Mouse (Mus musculus) embryonic facial prominence, embryonic 14.5 days (tissue): ENCODE results near the gene Enah. TPM values are rescaled to one million over a fixed set of nuclear protein-coding genes. Genes with fewer than 3 reads are reported as not detected.

Source experiments
- ATAC-seq: fragments of 200-750 bp; cut with Nextera tagmentation; 2 replicates; pipeline ENCODE4 v1.8.0; 2017; ENCODE audit warnings: low read depth, moderate number of reproducible peaks, moderate TSS enrichment
- DNase-seq: peaks from one replicate; pipeline ENCODE4 v3.0.0-alpha.2; 2015; ENCODE audit warnings: low spot score
- H3K27ac ChIP-seq: fragments of 300-500 bp; sonication (generic); replicated peaks from 2 replicates; pipeline ENCODE4 v1.5.1; 2014; ENCODE audit warnings: low read depth, mild to moderate bottlenecking, low read length, moderate library complexity
- H3K27me3 ChIP-seq: fragments of 300-500 bp; sonication (generic); replicated peaks from 2 replicates; pipeline ENCODE4 v1.6.1; 2014; ENCODE audit warnings: low read length; ENCODE audit not compliant: control insufficient read depth, insufficient read depth
- H3K36me3 ChIP-seq: fragments of 300-500 bp; sonication (generic); 2 replicates; pipeline ENCODE4 v1.6.1; 2014; ENCODE audit warnings: low read length, mixed read lengths; ENCODE audit not compliant: control insufficient read depth, insufficient read depth
- H3K4me1 ChIP-seq: fragments of 300-500 bp; sonication (generic); 2 replicates; pipeline ENCODE4 v1.6.1; 2014; ENCODE audit warnings: antibody characterized with exemption, low read length; ENCODE audit not compliant: control insufficient read depth, insufficient read depth
- H3K4me2 ChIP-seq: fragments of 300-500 bp; sonication (generic); 2 replicates; pipeline ENCODE4 v1.6.1; 2014; ENCODE audit warnings: low read depth, mild to moderate bottlenecking, low read length, moderate library complexity, mixed read lengths
- H3K4me3 ChIP-seq: fragments of 300-500 bp; sonication (generic); 2 replicates; pipeline ENCODE4 v1.5.1; 2014; ENCODE audit warnings: low read depth, mild to moderate bottlenecking, low read length
- H3K9ac ChIP-seq: fragments of 300-500 bp; sonication (generic); 2 replicates; pipeline ENCODE4 v1.6.1; 2014; ENCODE audit warnings: low read depth, mild to moderate bottlenecking, low read length, moderate library complexity, mixed read lengths
- H3K9me3 ChIP-seq: fragments of 300-500 bp; sonication (generic); 2 replicates; pipeline ENCODE4 v1.6.1; 2016; ENCODE audit warnings: low read length; ENCODE audit not compliant: control insufficient read depth
- WGBS: fragments of 180-500 bp; shearing (Covaris S2); extraction: QIAGEN DNeasy Blood & Tissue Kit; methylation state at CpG from one replicate; pipeline ENCODE4 v1.1.7; 2014; 5-methylcytosine and 5-hydroxymethylcytosine counted together
- polyA plus RNA-seq: library from polyadenylated mRNA; unstranded; fragments of >200 nt; fragmentation: Nextera tagmentation; extraction: Ambion mirVana; gene quantifications from 2 replicates; pipeline ENCODE4 v1.2.1, GENCODE M21; 2014

Enah gene
- polyA plus RNA-seq, 1 experiment from 2014 or later = 23.7 TPM

DNA sequence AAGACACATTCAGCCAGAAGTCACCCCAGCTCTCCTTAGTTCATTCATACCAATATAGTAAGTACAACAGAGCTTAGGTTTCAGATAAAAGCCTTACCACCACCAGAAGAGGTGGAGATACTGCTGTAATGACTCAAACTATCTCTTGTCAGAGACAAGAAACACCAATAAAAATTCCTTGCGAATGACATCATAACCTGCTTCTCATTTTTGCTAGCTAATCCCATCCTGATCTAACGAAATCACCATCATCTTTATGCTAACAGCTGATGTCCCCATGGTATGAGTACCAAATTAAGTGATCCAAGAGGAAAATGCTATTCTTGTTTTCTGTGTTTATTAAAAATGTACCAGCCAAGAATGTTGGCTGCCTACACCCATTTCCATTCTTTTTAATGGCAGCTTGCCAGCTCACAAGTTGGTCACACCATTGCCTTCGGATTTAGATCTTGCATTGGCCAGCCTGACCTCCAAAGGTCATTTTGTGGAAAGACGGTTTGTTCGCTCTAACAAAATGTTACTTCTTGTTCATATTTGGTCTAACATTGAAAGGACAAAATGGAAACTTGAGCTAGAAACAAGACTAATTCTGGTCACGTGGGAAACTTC, 2.0 kb upstream of the Enah start:
- no peaks in the 10 kb centered on the region for H3K27me3 ChIP-seq
- WGBS = 77% methylated on average over 6 of the region's 6 CpGs
- no peaks in the 10 kb centered on the region for H3K9me3 ChIP-seq
- no peak overlapping the region for H3K27ac ChIP-seq
- H3K4me2 ChIP-seq = no peak overlapping the region
- H3K4me1 ChIP-seq = peaks cover 20% of the 10 kb centered on the region
- DNase-seq (no peak), ATAC-seq (no peak)
- H3K36me3 ChIP-seq = no peaks in the 10 kb centered on the region
- H3K4me3 ChIP-seq = no peak overlapping the region
- no peak overlapping the region for H3K9ac ChIP-seq

DNA sequence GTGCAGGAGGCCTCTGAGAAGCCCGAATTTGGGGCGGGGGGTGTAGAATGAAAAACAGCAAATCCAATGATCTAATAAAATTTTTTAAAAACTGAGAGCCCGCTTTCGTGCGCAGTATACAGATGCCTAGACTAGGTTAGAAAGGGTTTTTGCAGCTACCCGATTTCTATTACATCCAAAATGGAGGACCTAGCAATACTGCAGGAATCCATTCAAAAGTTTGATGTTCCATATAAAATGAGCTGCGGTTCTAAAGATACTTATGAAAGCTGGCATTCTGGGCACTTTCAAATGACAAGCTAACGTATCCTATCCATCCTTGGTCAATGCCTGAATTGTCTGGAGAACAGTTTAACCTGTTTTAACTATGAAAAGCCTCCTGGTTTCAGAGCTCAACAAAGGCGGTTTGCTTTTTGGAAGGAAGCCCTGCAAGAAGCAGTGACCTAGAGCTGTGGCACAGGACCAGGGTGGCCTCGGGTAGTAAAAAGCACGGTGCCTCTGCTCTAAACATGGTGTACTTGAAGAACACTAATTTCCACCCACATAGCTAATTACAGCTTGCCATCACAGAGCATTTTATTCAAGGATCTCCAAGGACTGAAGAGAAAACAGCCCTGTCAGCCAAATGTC, 1.2 kb upstream of the Enah start:
- H3K9me3 ChIP-seq = no peaks in the 10 kb centered on the region
- peak overlapping the region; percentile 97 for H3K9ac ChIP-seq
- peak overlapping the region; percentile 93 for H3K4me3 ChIP-seq
- H3K27ac ChIP-seq = peak overlapping the region; percentile 94
- H3K4me2 ChIP-seq = peak overlapping the region; percentile 84
- ATAC-seq (no peak; the same call in 1 of the 2 replicates), DNase-seq (peak; percentile 38)
- H3K4me1 ChIP-seq = peaks cover 18% of the 10 kb centered on the region
- no peaks in the 10 kb centered on the region for H3K36me3 ChIP-seq
- no peaks in the 10 kb centered on the region for H3K27me3 ChIP-seq
- 18% methylated on average over 11 of the region's 11 CpGs for WGBS

DNA sequence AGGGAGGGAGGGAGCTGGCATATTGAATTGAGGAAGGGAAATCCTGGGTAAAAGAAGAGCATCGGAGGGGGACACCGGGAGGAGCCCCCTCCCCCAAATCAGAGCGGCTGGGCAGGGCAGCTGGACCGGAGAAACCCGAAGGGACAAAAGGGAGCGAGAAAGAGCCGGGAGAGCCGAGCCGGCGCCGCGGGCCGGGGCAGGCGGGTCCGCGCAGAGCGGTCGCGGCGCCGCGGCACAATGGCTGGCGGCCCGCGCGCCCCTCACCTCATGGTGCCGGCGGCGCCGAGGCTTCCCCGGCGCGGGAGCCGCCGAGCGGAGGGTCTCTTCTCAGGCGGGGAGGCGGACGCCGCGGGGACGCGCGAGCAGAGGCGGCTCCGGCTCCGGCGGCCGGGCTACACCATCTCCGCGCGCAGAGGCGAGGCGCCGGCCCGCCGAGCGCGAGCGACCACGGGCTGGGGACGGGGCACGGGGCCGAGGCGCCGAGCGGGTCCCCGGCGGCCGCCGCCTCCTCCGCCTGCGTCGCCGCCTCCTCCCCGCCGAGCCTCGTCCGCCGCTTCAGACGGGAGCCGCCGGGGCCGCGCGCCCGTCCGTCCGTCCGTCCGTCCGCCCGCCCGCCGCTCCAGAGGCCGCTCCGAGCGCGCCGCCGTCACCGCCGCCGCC, 394 bp downstream of the Enah start:
- H3K36me3 ChIP-seq = 0 out of 2 replicates have a peak, but pooled peaks cover 4% of the 10 kb centered on the region
- H3K9me3 ChIP-seq = no peaks in the 10 kb centered on the region
- ATAC-seq = peak; percentile 60
- H3K9ac ChIP-seq = peak overlapping the region; percentile 97
- H3K27me3 ChIP-seq = no peaks in the 10 kb centered on the region
- WGBS = 0% methylated on average over 5 of the region's 104 CpGs
- H3K4me1 ChIP-seq = peaks cover 14% of the 10 kb centered on the region
- H3K27ac ChIP-seq = peak overlapping the region; percentile 94
- H3K4me3 ChIP-seq = peak overlapping the region; percentile 93
- H3K4me2 ChIP-seq = peak overlapping the region; percentile 84
- no peak for DNase-seq

DNA sequence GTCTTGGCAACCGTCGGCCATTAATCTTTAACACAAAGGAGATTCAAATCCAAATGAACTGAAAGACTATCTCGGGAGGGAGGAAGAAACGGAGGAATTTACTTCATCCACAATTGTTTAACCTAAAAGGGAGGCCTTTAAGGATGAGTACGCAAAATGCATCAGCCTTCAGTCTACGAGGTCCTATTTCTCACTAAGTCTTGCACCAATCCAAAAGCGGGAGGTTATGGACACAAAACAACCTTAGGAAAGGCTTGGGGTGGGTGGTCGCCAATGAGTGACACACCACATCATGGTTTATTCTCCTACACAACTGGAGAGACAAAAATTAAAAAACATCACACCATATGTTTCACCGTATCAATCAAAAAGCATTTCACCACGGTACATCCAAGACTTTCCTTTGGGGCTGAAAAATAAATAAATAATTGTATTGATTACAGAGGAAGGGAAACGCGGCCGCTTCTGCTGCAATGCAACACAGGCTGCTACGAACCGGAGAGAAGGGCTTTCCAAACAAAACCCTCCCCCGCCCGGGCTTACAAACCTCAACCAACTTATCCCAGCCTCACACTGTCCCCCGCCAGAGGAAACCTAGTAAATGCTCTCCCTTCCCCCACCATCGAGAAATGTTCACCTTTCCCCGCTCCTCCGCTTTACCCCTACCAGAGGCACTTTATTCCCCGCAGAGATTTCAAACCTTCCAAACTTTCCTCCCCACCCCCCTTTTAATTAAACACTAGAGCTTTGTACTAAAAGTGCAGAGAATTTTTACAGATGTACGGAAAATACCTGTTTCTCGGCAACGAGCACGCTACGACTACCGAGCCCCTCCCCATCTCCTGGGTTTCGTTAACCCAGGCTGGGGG, 1.2 kb downstream of the Enah start:
- DNase-seq = peak; percentile 82
- peak; percentile 35 for ATAC-seq
- Histone ChIP-seq H3K9ac (peak overlapping the region; percentile 97), H3K27ac (peak overlapping the region; percentile 94), H3K27me3 (no peaks in the 10 kb centered on the region), H3K9me3 (no peaks in the 10 kb centered on the region), H3K36me3 (0 out of 2 replicates have a peak, but pooled peaks cover 7% of the 10 kb centered on the region), H3K4me2 (peak overlapping the region; percentile 84), H3K4me3 (peak overlapping the region; percentile 93), H3K4me1 (peaks cover 14% of the 10 kb centered on the region)
- WGBS = under 1% methylated on average over 29 of the region's 29 CpGs

DNA sequence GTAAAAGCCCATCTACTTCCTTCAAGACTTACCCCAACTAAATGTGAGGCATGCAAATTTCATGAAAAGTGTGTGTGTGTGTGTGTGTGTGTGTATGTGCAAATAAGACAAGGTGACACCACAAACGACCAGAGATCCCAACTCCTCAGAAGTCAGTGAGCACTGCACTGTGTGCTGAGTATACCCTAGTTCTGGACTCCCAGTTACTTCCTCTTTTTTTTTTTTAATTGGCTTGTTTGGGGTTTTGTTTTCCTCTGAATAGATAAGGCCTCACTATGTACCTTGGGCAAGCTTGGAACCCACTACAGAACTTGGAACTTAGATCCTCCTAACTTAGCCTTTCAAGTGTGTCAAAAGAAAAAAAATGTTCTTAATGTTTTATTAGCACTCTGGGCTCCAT, 14.0 kb downstream of the Enah start:
- no peak overlapping the region for H3K4me2 ChIP-seq
- H3K9me3 ChIP-seq = no peaks in the 10 kb centered on the region
- peaks cover 11% of the 10 kb centered on the region for H3K36me3 ChIP-seq
- ATAC-seq = no peak
- no peaks in the 10 kb centered on the region for H3K27me3 ChIP-seq
- no peak overlapping the region for H3K4me3 ChIP-seq
- no peak for DNase-seq
- no peak overlapping the region for H3K27ac ChIP-seq
- H3K4me1 ChIP-seq = no peaks in the 10 kb centered on the region
- no peak overlapping the region for H3K9ac ChIP-seq
- WGBS = 67% methylated on average over 1 of the region's 1 CpGs

DNA sequence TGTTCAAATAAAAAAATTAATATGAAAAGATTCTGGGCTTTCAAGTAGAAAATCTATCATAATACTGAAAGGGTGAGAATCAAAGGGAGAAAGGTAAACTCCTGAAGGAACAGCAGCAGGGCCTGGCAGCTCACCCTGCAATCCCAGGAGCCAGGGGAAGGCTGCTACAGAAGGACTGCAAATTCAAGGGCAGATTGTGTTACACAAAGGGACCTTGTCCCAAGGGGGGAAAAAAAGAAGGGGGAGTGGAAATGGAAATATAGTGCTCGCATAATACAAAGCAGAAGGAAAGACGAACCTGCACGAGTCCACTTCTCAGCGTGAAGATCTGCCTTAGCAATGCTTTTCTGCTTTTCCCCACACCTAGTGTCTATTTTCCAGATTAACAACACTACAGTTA, 21.1 kb downstream of the Enah start:
- Histone ChIP-seq H3K36me3 (no peaks in the 10 kb centered on the region), H3K4me2 (no peak overlapping the region), H3K27ac (no peak overlapping the region), H3K4me3 (no peak overlapping the region), H3K4me1 (peaks cover 26% of the 10 kb centered on the region), H3K9me3 (no peaks in the 10 kb centered on the region), H3K27me3 (no peaks in the 10 kb centered on the region), H3K9ac (no peak overlapping the region)
- ATAC-seq (peak; percentile 74; the same call in 1 of the 2 replicates), DNase-seq (peak; percentile 62)
- 40% methylated on average over 4 of the region's 4 CpGs for WGBS

DNA sequence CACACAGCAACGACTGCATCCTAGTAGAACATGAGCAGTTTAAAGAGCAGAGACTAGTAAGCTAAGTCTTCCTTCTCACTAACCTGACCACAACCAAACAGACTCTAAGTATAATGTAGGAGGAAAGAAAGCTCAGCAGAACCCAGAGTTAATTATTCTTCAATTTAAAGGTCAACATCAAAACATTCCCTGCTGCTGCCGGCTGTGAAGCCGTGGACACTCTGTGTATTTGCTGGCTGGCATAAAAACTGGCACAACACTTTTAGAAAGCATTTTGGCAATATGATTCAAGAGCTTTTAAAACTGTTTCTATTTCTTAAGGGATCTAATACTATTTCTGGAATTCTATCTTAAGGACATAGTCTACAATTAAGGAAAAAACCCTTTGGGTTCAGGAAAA, 22.0 kb downstream of the Enah start:
- no peak overlapping the region for H3K4me2 ChIP-seq
- DNase-seq = no peak
- H3K9ac ChIP-seq = no peak overlapping the region
- no peaks in the 10 kb centered on the region for H3K9me3 ChIP-seq
- peaks cover 33% of the 10 kb centered on the region for H3K4me1 ChIP-seq
- H3K27ac ChIP-seq = no peak overlapping the region
- no peaks in the 10 kb centered on the region for H3K27me3 ChIP-seq
- H3K36me3 ChIP-seq = no peaks in the 10 kb centered on the region
- WGBS = 61% methylated on average over 3 of the region's 3 CpGs
- no peak for ATAC-seq
- H3K4me3 ChIP-seq = no peak overlapping the region

DNA sequence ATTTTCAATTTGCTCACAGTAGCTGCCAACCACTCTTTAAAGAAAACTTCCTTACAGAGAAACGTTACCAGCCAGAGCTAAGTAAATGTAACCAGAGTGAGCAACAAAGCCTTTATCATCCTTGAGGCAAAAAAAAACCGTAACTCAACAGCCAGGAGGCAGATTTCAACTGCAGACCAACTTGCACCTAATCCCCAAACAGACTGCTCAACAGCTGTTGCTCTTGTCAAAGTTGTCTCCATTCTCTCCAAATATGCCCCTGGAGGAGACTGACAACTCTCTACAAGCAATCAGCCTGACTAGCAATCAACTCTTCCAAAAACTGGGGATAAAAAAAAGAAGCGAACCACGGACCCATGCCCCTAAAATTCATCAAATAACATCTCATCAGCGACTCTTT, 26.2 kb downstream of the Enah start:
- Histone ChIP-seq H3K27me3 (no peaks in the 10 kb centered on the region), H3K27ac (0 out of 2 replicates have a peak overlapping the region, but pooled peaks have one; percentile 6), H3K4me3 (no peak overlapping the region), H3K4me1 (peaks cover 38% of the 10 kb centered on the region), H3K4me2 (no peak overlapping the region), H3K9ac (no peak overlapping the region), H3K9me3 (no peaks in the 10 kb centered on the region), H3K36me3 (no peaks in the 10 kb centered on the region)
- DNase-seq (peak; percentile 57), ATAC-seq (no peak)
- 50% methylated on average over 5 of the region's 5 CpGs for WGBS
